Mouse (Mus musculus) forebrain, embryonic 13.5 days (tissue): ENCODE data around the gene Poc1b. TPM values are rescaled to one million over a fixed set of nuclear protein-coding genes. Genes with fewer than 3 reads are reported as not detected.
"Not testable (repeated sequence)": the region's sequence is repeated elsewhere in the genome, so short reads cannot be mapped to it uniquely, and the experiment has no call there.

Experiments used
- ATAC-seq: fragments of 200-750 bp; cut with Nextera tagmentation; 2 replicates; pipeline ENCODE4 v1.8.0; 2017
- H3K27ac ChIP-seq: fragments of 300-500 bp; sonication (generic); 2 replicates; pipeline ENCODE4 v1.5.1; 2015; ENCODE audit warnings: inconsistent platforms, mild to moderate bottlenecking, moderate library complexity
- H3K27me3 ChIP-seq: fragments of 300-500 bp; sonication (generic); 2 replicates; pipeline ENCODE4 v1.6.1; 2015; ENCODE audit warnings: mild to moderate bottlenecking, inconsistent platforms
- H3K36me3 ChIP-seq: fragments of 300-500 bp; sonication (generic); 2 replicates; pipeline ENCODE4 v1.6.1; 2015; ENCODE audit warnings: mild to moderate bottlenecking, inconsistent platforms; ENCODE audit not compliant: poor library complexity, severe bottlenecking
- H3K4me1 ChIP-seq: fragments of 300-500 bp; sonication (generic); 2 replicates; pipeline ENCODE4 v1.6.1; 2015; ENCODE audit warnings: inconsistent platforms
- H3K4me2 ChIP-seq: fragments of 300-500 bp; sonication (generic); 2 replicates; pipeline ENCODE4 v1.6.1; 2015; ENCODE audit warnings: inconsistent platforms, mild to moderate bottlenecking, moderate library complexity
- H3K4me3 ChIP-seq: fragments of 300-500 bp; sonication (generic); 2 replicates; pipeline ENCODE4 v1.5.1; 2015; ENCODE audit warnings: mild to moderate bottlenecking, inconsistent platforms
- H3K9ac ChIP-seq: fragments of 300-500 bp; sonication (generic); 2 replicates; pipeline ENCODE4 v1.6.1; 2015; ENCODE audit warnings: mild to moderate bottlenecking, inconsistent platforms
- H3K9me3 ChIP-seq: fragments of 300-500 bp; sonication (generic); replicated peaks from 2 replicates; pipeline ENCODE4 v1.6.1; 2016; ENCODE audit warnings: inconsistent platforms
- WGBS: fragments of 180-500 bp; shearing (Covaris S2); methylation state at CpG from one replicate; pipeline ENCODE4 v1.1.7; 2015; 5-methylcytosine and 5-hydroxymethylcytosine counted together
- polyA plus RNA-seq: library from polyadenylated mRNA; unstranded; fragments of >200 nt; fragmentation: Nextera tagmentation; extraction: Ambion mirVana; gene quantifications from 2 replicates; pipeline ENCODE4 v1.2.1, GENCODE M21; 2015

The Poc1b gene
- polyA plus RNA-seq, 1 experiment from 2014 or later = 16.0 TPM

DNA sequence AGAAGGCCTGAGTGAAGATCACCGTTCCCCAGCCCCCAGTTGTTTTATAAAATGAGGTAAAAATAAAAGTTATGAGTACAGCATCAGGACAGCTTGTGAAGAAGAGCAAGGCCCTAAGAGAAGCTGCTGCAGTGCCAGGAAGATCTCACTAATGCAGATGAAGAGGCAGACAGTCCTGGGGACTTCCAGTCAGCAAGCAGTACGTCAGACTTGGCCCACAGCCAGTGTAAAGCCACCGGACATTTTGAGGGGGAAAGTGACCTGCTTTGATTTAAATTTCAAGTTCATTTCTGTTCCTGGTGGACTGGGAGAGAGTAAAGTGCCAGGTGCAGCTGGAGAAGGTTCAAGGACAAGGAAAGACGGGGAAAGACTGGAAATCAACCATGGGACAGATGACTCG, 29.5 kb downstream of the Poc1b start:
- WGBS = 68% methylated on average over 5 of the region's 5 CpGs
- peaks cover 37% of the 10 kb centered on the region for H3K36me3 ChIP-seq
- H3K27me3 ChIP-seq = no peaks in the 10 kb centered on the region
- no peak overlapping the region for H3K4me3 ChIP-seq
- no peak for ATAC-seq
- no peak overlapping the region for H3K9ac ChIP-seq
- H3K4me1 ChIP-seq = peaks cover 4% of the 10 kb centered on the region; the same call in 1 of the 2 replicates
- H3K9me3 ChIP-seq = no peaks in the 10 kb centered on the region
- no peak overlapping the region for H3K27ac ChIP-seq
- H3K4me2 ChIP-seq = no peak overlapping the region

DNA sequence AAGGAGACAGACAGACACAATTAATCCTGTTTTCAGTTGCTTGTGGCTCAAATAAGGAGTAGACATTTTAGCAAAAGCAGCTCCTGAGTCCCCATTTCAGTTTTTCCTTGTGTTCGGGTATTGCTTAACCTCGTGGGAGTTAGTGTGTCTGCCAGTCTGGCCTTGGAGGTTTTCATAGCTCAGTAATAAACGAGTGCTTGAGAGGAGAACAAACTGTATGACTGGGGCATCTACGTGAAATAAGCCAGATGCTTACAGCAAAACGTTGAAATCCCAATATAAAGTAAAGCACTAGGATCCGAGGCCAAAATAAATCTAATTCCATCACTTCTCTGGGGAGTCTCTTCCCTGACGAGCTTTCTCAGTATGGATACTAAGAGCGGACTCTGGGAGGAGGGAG, 38.8 kb downstream of the Poc1b start:
- 88% methylated on average over 8 of the region's 8 CpGs for WGBS
- Histone ChIP-seq H3K4me1 (no peaks in the 10 kb centered on the region), H3K9ac (no peak overlapping the region), H3K36me3 (peaks cover 20% of the 10 kb centered on the region), H3K9me3 (no peaks in the 10 kb centered on the region), H3K4me2 (no peak overlapping the region), H3K27me3 (no peaks in the 10 kb centered on the region), H3K27ac (no peak overlapping the region), H3K4me3 (no peak overlapping the region)
- no peak for ATAC-seq

DNA sequence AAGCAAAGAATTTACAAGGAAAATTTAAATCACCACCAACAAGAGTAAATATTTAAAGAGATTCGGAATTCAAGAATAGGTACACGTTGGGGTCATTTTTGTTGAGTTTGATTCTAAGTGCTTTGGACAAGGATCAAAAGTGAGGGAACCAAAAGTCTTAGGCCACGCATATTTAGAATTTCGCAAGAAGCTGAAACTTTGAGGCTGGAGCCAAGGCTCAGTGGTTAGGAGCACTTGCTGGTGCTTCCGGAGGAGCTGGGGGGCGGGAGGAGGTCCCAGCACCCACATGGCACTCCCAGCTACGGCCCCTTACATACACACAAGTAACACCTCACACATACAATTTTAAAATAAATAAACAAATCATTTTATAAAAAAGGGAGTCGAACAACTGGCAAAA, 39.8 kb downstream of the Poc1b start:
- Histone ChIP-seq H3K27ac (no peak overlapping the region), H3K4me3 (no peak overlapping the region), H3K9ac (no peak overlapping the region), H3K27me3 (no peaks in the 10 kb centered on the region), H3K4me1 (no peaks in the 10 kb centered on the region), H3K9me3 (no peaks in the 10 kb centered on the region), H3K36me3 (peaks cover 20% of the 10 kb centered on the region), H3K4me2 (no peak overlapping the region)
- ATAC-seq = no peak
- 93% methylated on average over 8 of the region's 8 CpGs for WGBS

DNA sequence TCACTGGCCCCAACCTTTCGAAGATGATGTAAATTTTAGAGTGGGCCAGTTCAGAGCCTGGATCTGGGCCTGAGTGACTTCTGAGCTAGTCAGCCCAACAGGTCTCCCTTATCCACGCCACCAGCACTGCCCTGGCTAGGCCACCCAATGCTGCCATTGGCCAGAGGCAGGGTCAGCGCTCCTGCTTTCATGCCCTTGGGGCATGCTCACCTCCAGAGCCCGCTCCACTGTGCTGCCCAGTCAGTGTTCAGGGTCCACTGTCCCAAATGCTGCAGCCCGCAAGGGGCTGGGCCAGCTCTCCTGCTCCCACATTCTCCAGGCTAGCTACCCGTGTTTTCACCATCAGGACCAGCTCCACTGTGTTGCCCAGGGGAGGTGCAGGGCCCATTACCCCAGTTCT, 43.2 kb downstream of the Poc1b start:
- Histone ChIP-seq H3K9me3 (no peaks in the 10 kb centered on the region), H3K27me3 (no peaks in the 10 kb centered on the region), H3K27ac (no peak overlapping the region), H3K4me1 (no peaks in the 10 kb centered on the region), H3K4me3 (no peak overlapping the region), H3K9ac (no peak overlapping the region), H3K36me3 (peaks cover 20% of the 10 kb centered on the region), H3K4me2 (no peak overlapping the region)
- 91% methylated on average over 6 of the region's 6 CpGs for WGBS
- no peak for ATAC-seq

DNA sequence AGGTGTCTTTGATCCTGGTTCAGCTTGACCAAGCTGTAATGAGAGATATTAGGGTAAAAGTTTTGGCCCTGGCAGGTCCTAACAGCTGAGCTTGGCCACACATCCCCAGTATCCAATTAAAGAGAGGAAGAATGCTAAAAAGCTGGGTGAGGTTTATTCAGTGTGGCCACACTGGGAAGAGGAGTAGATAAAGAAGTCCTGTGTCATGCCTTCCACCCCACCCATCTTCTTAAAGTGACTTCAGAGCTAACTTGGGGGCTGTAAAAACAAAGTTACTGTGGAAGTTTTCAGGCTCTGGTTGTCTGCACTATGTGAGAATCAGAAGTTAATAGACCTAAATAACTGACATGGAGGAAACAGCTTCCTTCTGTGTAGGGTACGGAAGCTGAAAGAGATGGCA, 44.7 kb downstream of the Poc1b start:
- H3K4me2 ChIP-seq = no peak overlapping the region
- H3K9ac ChIP-seq = no peak overlapping the region
- no peak for ATAC-seq
- H3K27me3 ChIP-seq = no peaks in the 10 kb centered on the region
- 89% methylated on average over 1 of the region's 1 CpGs for WGBS
- H3K36me3 ChIP-seq = peaks cover 20% of the 10 kb centered on the region; the same call in 1 of the 2 replicates
- no peak overlapping the region for H3K27ac ChIP-seq
- no peaks in the 10 kb centered on the region for H3K9me3 ChIP-seq
- no peak overlapping the region for H3K4me3 ChIP-seq
- H3K4me1 ChIP-seq = no peaks in the 10 kb centered on the region

DNA sequence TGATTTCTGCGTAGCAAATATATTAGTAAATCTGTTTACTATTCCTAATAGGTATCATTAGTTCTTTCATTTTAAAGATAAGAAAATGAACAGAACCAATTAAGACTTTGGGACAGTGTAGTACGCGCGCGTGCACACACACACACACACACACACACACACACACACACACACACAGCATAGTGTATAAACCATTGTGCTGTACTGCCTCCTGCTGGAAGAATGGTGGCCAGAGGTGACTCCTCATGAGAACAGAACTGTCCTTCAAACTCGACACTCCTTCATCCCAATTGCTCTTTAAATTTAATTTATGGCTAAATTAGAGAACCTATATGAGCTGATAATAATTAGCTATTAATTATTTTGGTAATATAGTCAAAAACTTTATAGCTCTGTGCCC, 45.2 kb downstream of the Poc1b start:
- Histone ChIP-seq H3K27me3 (no peaks in the 10 kb centered on the region), H3K4me3 (no peak overlapping the region), H3K36me3 (peaks cover 24% of the 10 kb centered on the region), H3K9ac (no peak overlapping the region), H3K27ac (no peak overlapping the region), H3K4me2 (no peak overlapping the region), H3K9me3 (no peaks in the 10 kb centered on the region), H3K4me1 (no peaks in the 10 kb centered on the region)
- 90% methylated on average over 6 of the region's 6 CpGs for WGBS
- ATAC-seq = no peak

DNA sequence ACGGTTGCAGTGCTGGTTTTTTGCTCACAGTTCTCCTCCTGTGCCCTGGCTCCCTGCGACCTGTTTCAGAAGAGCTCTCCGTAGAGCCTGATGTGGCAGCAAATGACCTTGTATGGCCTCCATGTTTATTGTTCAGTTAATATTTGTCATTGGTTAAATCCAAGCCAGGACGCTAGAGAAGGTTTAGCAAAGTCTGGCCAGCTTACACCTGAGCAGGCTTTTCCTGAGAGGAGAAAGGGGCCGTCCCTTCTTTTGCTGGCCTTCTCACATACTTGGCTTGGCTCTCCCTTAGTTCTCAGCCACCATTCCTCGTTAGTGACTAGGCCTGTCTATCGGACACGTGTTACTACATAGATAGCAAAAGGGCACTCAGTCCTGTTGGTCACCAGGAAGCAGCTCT, 47.8 kb downstream of the Poc1b start:
- 85% methylated on average over 8 of the region's 8 CpGs for WGBS
- no peaks in the 10 kb centered on the region for H3K9me3 ChIP-seq
- no peak overlapping the region for H3K27ac ChIP-seq
- ATAC-seq = no peak
- H3K36me3 ChIP-seq = peaks cover 19% of the 10 kb centered on the region
- no peak overlapping the region for H3K9ac ChIP-seq
- H3K4me3 ChIP-seq = no peak overlapping the region
- no peaks in the 10 kb centered on the region for H3K4me1 ChIP-seq
- H3K27me3 ChIP-seq = no peaks in the 10 kb centered on the region
- H3K4me2 ChIP-seq = no peak overlapping the region

DNA sequence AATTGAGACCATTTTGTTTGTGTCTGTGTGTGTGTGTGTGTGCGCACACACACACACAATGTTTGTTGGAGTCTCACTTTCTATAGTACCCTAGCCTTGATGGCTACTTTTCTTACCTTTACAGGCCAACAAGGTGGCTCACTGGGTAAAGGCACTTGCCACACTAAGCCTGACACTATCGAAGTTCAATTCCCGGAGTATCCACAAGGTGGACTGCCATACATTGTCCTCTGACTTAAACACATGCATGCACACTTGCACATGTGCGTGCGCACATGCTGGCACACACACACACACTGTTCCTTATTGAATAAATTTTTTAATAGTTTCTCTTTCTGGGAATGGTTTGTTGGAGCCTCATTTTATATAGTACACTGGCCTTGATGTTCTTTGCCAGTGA, 50.0 kb downstream of the Poc1b start:
- H3K4me1 ChIP-seq = no peaks in the 10 kb centered on the region
- 94% methylated on average over 5 of the region's 5 CpGs for WGBS
- no peak overlapping the region for H3K4me2 ChIP-seq
- H3K27me3 ChIP-seq = no peaks in the 10 kb centered on the region
- peaks cover 13% of the 10 kb centered on the region for H3K36me3 ChIP-seq
- H3K9me3 ChIP-seq = no peaks in the 10 kb centered on the region
- no peak overlapping the region for H3K27ac ChIP-seq
- no peak overlapping the region for H3K4me3 ChIP-seq
- no peak overlapping the region for H3K9ac ChIP-seq
- no peak for ATAC-seq

DNA sequence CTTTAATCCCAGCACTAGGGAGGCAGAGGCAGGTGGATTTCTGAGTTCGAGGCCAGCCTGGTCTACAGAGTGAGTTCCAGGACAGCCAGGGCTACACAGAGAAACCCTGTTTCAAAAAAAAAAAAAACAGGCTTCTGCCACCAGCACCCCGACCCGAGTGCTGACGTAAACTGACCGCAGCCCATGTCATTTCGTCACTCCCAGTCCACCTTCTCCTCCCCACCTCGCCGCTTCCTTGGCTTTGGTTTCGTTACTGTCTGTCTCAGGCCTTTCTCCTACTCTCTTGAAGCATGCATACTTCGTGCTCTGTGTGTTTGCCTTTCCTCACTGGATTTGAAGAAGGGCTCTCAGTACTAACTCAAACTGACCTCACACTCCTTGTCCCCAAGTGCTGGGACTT, 50.9 kb downstream of the Poc1b start:
- ATAC-seq, H3K27me3 ChIP-seq, H3K9me3 ChIP-seq, H3K27ac ChIP-seq, H3K4me2 ChIP-seq, H3K4me3 ChIP-seq, H3K9ac ChIP-seq, H3K4me1 ChIP-seq: not testable (repeated sequence)
- WGBS = 95% methylated on average over 10 of the region's 10 CpGs
- H3K36me3 ChIP-seq = peaks cover 13% of the 10 kb centered on the region

DNA sequence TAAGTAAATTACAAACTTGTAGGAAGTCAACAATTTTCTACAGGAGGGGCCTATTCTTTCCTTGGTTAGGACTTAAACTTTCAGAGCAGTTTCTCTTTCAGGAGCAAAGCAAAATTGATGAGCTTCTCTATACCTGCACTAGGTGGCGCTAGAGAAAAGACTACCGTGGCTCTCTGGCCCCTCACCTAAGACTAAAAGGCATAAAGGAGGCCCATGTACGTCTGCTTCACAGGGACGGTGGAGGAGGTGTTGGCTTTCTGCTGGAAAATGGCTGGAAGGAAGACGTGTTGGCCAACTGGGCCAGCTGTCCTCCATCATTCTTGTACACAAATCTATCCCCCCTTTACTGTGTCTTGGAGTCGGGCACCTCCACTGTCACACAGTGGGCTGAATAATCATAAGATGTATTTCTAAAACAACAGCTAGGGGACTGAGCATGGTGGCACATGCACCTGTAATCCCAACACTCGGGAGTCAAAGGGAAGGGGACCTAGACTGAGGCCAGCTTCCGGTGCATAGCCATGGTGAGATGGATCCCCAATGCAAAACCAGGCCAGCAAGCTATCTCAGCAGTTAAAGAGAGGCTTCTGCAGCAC, 55.2 kb downstream of the Poc1b start:
- H3K27ac ChIP-seq = 0 out of 2 replicates have a peak overlapping the region, but pooled peaks have one; percentile 12
- peaks cover 1% of the 10 kb centered on the region; the same call in 1 of the 2 replicates for H3K36me3 ChIP-seq
- no peak overlapping the region for H3K4me2 ChIP-seq
- H3K4me3 ChIP-seq = no peak overlapping the region
- no peaks in the 10 kb centered on the region for H3K27me3 ChIP-seq
- WGBS = 36% methylated on average over 8 of the region's 8 CpGs
- 0 out of 2 replicates have a peak, but pooled peaks have one; percentile 48 for ATAC-seq
- H3K4me1 ChIP-seq = peaks cover 4% of the 10 kb centered on the region; the same call in 1 of the 2 replicates
- no peak overlapping the region for H3K9ac ChIP-seq
- H3K9me3 ChIP-seq = no peaks in the 10 kb centered on the region

DNA sequence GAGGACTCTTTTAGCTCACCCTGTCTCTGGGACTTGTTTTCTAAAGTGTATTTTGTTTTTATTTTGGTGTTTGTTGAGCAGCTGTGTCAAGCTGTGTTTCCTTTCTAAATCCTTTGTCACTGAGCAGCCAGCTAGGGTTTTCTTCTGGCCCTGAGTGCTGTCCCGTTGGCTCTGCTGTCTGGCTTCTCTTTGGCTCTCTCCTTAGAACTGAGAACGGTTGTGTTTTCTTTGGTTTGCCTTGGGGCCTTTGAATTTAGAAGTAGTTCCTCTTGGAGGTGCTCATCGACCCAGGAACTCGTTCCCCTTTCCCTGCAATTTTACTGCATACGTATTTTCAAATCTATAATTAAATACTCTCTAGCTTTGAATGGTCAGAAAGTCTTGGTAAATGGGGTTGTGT, 56.2 kb downstream of the Poc1b start:
- WGBS = 74% methylated on average over 5 of the region's 5 CpGs
- no peak overlapping the region for H3K27ac ChIP-seq
- H3K9me3 ChIP-seq = no peaks in the 10 kb centered on the region
- no peak overlapping the region for H3K4me3 ChIP-seq
- no peaks in the 10 kb centered on the region for H3K27me3 ChIP-seq
- ATAC-seq = no peak
- H3K4me2 ChIP-seq = no peak overlapping the region
- H3K9ac ChIP-seq = no peak overlapping the region
- no peaks in the 10 kb centered on the region; the same call in 1 of the 2 replicates for H3K36me3 ChIP-seq
- H3K4me1 ChIP-seq = peaks cover 4% of the 10 kb centered on the region; the same call in 1 of the 2 replicates

DNA sequence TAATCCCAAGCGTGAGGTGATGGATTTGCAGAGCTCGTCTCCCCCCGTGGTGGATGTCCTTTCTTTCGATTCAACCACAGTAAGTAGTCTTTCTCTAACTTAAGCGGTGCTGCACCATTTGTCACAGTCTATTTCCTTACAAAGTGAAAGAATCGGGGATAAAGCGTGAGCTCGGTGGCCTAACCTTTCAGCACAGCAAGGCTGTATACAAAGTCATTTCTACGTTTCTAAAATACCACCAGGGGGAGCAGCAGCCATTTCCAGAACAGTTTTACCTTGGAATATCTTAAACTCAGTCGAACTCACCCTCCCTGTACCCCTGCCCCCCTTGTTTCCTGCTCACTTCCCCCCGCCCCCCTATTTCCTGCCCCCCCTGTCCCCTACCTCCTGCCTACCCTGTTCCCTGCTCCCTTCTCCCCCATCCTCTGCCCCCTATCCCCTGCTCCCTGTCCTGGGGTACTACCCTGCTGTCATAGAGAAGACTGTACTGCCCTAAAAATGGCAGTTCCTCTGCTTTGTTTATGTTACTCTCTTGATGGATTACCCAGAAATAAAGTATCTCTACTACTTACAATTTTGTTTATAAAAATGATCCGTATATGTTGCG, 58.1 kb downstream of the Poc1b start:
- peak; percentile 64 for ATAC-seq
- no peak overlapping the region for H3K9ac ChIP-seq

More for the DNA sequence above, 58.1 kb downstream of the Poc1b start:
- H3K4me2 ChIP-seq = no peak overlapping the region
- no peaks in the 10 kb centered on the region for H3K9me3 ChIP-seq
- H3K27ac ChIP-seq = no peak overlapping the region
- no peaks in the 10 kb centered on the region; the same call in 1 of the 2 replicates for H3K36me3 ChIP-seq
- no peaks in the 10 kb centered on the region for H3K27me3 ChIP-seq
- no peak overlapping the region for H3K4me3 ChIP-seq
- 46% methylated on average over 13 of the region's 13 CpGs for WGBS
- H3K4me1 ChIP-seq = peaks cover 4% of the 10 kb centered on the region; the same call in 1 of the 2 replicates
